Mouse (Mus musculus) forebrain, embryonic 14.5 days (tissue): ENCODE results near the gene Kdm4b. TPM values are rescaled to one million over a fixed set of nuclear protein-coding genes. Genes with fewer than 3 reads are reported as not detected.
A peak's percentile ranks its signal among the peaks of the same experiment; 100 is the strongest.

Experiments used
- ATAC-seq: fragments of 200-750 bp; cut with Nextera tagmentation; 2 replicates; pipeline ENCODE4 v1.8.0; 2017; ENCODE audit warnings: mild to moderate bottlenecking, moderate library complexity
- DNase-seq: peaks from one replicate; pipeline ENCODE4 v3.0.0-alpha.2; 2015; ENCODE audit warnings: low spot score
- H3K27ac ChIP-seq: fragments of 300-500 bp; sonication (generic); 2 replicates; pipeline ENCODE4 v1.5.1; 2014; ENCODE audit warnings: low read depth, mild to moderate bottlenecking, control low read depth, low read length, moderate library complexity
- H3K27me3 ChIP-seq: fragments of 300-500 bp; sonication (generic); replicated peaks from 2 replicates; pipeline ENCODE4 v1.6.1; 2014; ENCODE audit warnings: low read length, control low read depth, mixed read lengths; ENCODE audit not compliant: control insufficient read depth, insufficient read depth
- H3K36me3 ChIP-seq: fragments of 300-500 bp; sonication (generic); 2 replicates; pipeline ENCODE4 v1.6.1; 2014; ENCODE audit warnings: low read length, control low read depth; ENCODE audit not compliant: control insufficient read depth, insufficient read depth
- H3K4me1 ChIP-seq: fragments of 300-500 bp; sonication (generic); 2 replicates; pipeline ENCODE4 v1.6.1; 2014; ENCODE audit warnings: antibody characterized with exemption, low read length, control low read depth; ENCODE audit not compliant: control insufficient read depth, insufficient read depth
- H3K4me2 ChIP-seq: fragments of 300-500 bp; sonication (generic); 2 replicates; pipeline ENCODE4 v1.6.1; 2014; ENCODE audit warnings: mild to moderate bottlenecking, control low read depth, low read length
- H3K4me3 ChIP-seq: fragments of 300-500 bp; sonication (generic); 2 replicates; pipeline ENCODE4 v1.5.1; 2014; ENCODE audit warnings: low read depth, low read length, control low read depth
- H3K9ac ChIP-seq: fragments of 300-500 bp; sonication (generic); 2 replicates; pipeline ENCODE4 v1.6.1; 2014; ENCODE audit warnings: mild to moderate bottlenecking, low read length, control low read depth, moderate library complexity
- H3K9me3 ChIP-seq: fragments of 300-500 bp; sonication (generic); replicated peaks from 2 replicates; pipeline ENCODE4 v1.6.1; 2016; ENCODE audit warnings: low read length, control low read depth, mixed read lengths; ENCODE audit not compliant: control insufficient read depth
- WGBS: fragments of 180-500 bp; shearing (Covaris S2); extraction: QIAGEN DNeasy Blood & Tissue Kit; methylation state at CpG from one replicate; pipeline ENCODE4 v1.1.7; 2014; 5-methylcytosine and 5-hydroxymethylcytosine counted together
- polyA plus RNA-seq: library from polyadenylated mRNA; unstranded; fragments of >200 nt; fragmentation: Nextera tagmentation; extraction: Ambion mirVana; gene quantifications from 2 replicates; pipeline ENCODE4 v1.2.1, GENCODE M21; 2014

The Kdm4b gene
- polyA plus RNA-seq, 1 experiment from 2014 or later, result 41.7 TPM

DNA sequence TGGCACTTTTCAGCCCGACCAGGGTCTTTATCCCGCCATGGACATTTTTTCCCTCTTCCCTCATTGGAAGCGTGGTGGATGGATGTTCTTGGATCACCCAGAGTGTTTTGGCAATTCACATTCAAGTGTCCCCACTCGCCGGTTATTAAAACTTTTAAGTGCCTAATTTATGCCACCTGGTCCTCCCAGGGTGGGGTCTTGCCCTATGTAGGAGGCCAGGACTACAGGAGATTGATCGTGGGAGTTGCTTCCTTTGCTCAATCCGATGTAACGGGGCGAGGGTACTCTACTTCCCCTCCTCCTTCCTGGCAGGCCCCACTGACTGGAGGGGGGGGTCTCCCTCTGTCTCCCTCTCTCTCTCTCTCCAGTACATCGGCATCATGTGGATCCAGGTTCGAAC, 21.1 kb upstream of the Kdm4b start:
- Histone ChIP-seq H3K4me2 (peak overlapping the region; percentile 88), H3K4me3 (peak overlapping the region; percentile 76), H3K27ac (no peak overlapping the region), H3K27me3 (no peaks in the 10 kb centered on the region), H3K4me1 (peaks cover 24% of the 10 kb centered on the region), H3K36me3 (peaks cover 28% of the 10 kb centered on the region), H3K9ac (peak overlapping the region; percentile 69), H3K9me3 (no peaks in the 10 kb centered on the region)
- no peak for ATAC-seq
- WGBS, result 18% methylated on average over 11 of the region's 11 CpGs
- no peak for DNase-seq

DNA sequence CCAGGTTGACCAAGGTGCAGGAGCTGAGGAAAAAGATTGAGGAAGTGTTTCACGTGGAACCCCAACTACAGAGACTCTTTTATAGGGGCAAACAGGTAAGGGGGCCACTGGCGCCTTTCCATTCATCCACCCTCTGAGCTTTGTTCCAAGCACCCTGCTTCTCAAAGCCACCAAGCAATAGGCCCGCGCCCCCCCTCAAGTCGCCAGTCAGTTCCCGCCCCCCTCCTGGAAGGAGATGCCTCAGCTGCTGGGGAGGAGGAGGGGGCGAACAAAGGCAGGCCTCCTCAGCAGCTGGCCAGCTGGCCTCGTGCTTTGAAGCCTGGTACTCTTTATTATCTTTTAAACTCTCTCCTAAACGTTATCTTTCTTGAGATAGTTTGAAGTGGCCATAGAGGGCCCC, 20.7 kb upstream of the Kdm4b start:
- Histone ChIP-seq H3K27ac (no peak overlapping the region), H3K27me3 (no peaks in the 10 kb centered on the region), H3K36me3 (peaks cover 31% of the 10 kb centered on the region), H3K4me1 (peaks cover 24% of the 10 kb centered on the region), H3K9me3 (no peaks in the 10 kb centered on the region), H3K9ac (peak overlapping the region; percentile 69), H3K4me2 (peak overlapping the region; percentile 88), H3K4me3 (peak overlapping the region; percentile 76)
- ATAC-seq (no peak), DNase-seq (no peak)
- 29% methylated on average over 9 of the region's 9 CpGs for WGBS

DNA sequence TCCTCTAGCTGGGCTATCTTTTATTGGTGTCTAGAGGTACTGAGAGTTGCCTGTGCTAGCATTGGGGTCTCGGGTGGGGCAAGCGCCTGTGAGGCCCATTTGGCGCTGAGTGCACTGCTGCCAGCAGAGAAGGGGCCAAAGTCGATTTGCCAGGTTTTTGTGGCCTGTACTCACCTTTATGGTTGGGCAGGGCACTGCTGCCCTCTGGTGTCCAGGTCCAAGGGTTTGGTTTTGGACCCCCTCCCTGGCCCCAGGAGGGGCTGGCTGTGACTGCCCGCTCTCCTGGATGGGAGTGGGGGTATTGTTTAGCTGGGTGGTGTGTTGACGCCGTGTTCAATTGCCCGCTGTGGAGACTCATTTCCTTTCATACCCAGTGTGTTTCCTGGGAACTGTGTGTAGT, 20.0 kb upstream of the Kdm4b start:
- no peak for DNase-seq

DNA sequence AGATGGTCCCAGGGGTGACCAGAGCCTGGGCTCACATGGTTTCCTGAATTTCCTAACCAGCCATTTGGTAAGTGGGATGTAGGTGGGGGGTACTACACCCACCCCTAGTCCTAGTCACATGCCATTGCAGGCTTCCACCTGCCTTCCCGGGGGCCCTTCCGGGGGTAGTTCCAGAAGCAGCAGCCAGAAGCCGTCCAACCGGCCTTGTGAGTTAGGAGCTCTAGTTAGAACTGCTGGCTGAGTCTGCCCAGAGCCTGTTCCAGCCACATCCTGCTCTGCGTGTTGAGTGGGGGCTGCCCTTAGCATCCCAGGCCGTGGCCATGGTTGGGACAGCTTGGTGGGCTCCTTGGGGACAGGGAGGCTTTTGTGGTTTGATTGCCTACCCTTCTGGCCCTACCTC, 17.8 kb upstream of the Kdm4b start:
- WGBS, result 84% methylated on average over 6 of the region's 6 CpGs
- Histone ChIP-seq H3K36me3 (peaks cover 57% of the 10 kb centered on the region), H3K4me1 (peaks cover 19% of the 10 kb centered on the region), H3K4me3 (no peak overlapping the region), H3K27me3 (no peaks in the 10 kb centered on the region), H3K4me2 (no peak overlapping the region), H3K9ac (0 out of 2 replicates have a peak overlapping the region, but pooled peaks have one; percentile 25), H3K9me3 (no peaks in the 10 kb centered on the region), H3K27ac (no peak overlapping the region)
- DNase-seq, result no peak
- no peak for ATAC-seq

More for the DNA sequence above, 20.0 kb upstream of the Kdm4b start:
- WGBS, result 53% methylated on average over 8 of the region's 8 CpGs
- H3K9me3 ChIP-seq, result no peaks in the 10 kb centered on the region
- H3K27me3 ChIP-seq, result no peaks in the 10 kb centered on the region
- peaks cover 24% of the 10 kb centered on the region for H3K4me1 ChIP-seq
- peaks cover 37% of the 10 kb centered on the region for H3K36me3 ChIP-seq
- no peak overlapping the region for H3K4me3 ChIP-seq
- H3K4me2 ChIP-seq, result peak overlapping the region; percentile 88; the same call in 1 of the 2 replicates
- no peak overlapping the region for H3K27ac ChIP-seq
- no peak for ATAC-seq
- 0 out of 2 replicates have a peak overlapping the region, but pooled peaks have one; percentile 69 for H3K9ac ChIP-seq

DNA sequence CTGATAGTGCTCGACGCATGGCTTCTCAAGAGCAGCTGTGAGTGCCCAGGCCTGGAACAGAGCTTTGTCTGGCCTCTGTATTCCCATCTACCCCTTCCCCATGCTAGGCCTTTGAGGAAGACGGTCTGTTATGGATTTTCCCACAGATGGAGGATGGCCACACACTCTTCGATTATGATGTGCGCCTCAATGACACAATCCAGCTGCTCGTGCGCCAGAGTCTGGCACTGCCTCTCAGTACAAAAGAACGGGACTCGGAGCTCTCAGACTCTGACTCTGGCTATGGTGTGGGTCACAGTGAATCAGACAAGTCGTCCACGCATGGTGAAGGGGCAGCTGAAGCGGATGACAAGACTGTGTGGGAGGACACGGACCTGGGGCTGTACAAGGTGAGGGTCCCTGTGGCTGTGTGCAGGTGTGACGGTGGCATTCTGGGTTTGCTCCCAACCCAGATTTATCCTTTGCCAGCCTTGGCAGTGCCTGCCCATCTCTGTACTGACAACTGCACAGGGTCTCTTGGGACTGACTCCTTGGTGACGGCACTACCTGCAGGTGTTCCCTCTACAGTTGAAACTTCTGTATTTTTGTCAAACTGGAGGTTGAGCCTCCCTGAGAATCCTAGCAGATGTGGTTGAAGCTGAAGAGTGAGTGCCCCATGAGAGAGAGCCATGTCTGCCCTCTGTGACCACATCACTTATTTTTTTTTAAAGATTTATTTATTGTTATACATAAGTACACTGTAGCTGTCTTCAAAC, 16.5 kb upstream of the Kdm4b start:
- Histone ChIP-seq H3K27ac (no peak overlapping the region), H3K4me2 (no peak overlapping the region), H3K4me3 (no peak overlapping the region), H3K9ac (no peak overlapping the region), H3K36me3 (peaks cover 69% of the 10 kb centered on the region), H3K9me3 (no peaks in the 10 kb centered on the region), H3K4me1 (peaks cover 13% of the 10 kb centered on the region), H3K27me3 (no peaks in the 10 kb centered on the region)
- no peak for ATAC-seq
- DNase-seq, result no peak
- 88% methylated on average over 15 of the region's 15 CpGs for WGBS

DNA sequence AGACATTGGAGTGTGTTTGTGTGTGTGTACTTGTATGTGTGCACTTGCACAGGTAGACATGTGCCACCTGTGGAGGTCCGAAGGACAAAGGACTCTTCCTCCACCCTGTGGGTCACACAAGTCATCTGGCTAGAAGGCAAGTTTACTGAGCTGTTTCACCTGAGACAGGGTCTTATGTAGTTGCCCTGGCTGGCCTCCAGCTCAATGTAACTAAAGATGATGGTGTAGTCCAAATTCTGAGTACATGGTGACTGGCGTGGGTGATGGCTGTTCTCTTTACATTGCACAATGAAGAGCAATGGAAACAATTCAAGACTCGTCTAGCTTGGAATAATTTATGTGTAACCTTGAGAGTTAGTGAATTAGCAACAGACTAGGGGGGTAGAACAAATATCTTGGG, 1.4 kb upstream of the Kdm4b start:
- Histone ChIP-seq H3K27me3 (no peaks in the 10 kb centered on the region), H3K36me3 (peaks cover 20% of the 10 kb centered on the region; the same call in 1 of the 2 replicates), H3K4me3 (no peak overlapping the region), H3K27ac (no peak overlapping the region), H3K4me2 (no peak overlapping the region), H3K9me3 (no peaks in the 10 kb centered on the region), H3K9ac (no peak overlapping the region), H3K4me1 (peaks cover 14% of the 10 kb centered on the region)
- WGBS, result 69% methylated on average over 3 of the region's 3 CpGs
- DNase-seq (no peak), ATAC-seq (no peak)

DNA sequence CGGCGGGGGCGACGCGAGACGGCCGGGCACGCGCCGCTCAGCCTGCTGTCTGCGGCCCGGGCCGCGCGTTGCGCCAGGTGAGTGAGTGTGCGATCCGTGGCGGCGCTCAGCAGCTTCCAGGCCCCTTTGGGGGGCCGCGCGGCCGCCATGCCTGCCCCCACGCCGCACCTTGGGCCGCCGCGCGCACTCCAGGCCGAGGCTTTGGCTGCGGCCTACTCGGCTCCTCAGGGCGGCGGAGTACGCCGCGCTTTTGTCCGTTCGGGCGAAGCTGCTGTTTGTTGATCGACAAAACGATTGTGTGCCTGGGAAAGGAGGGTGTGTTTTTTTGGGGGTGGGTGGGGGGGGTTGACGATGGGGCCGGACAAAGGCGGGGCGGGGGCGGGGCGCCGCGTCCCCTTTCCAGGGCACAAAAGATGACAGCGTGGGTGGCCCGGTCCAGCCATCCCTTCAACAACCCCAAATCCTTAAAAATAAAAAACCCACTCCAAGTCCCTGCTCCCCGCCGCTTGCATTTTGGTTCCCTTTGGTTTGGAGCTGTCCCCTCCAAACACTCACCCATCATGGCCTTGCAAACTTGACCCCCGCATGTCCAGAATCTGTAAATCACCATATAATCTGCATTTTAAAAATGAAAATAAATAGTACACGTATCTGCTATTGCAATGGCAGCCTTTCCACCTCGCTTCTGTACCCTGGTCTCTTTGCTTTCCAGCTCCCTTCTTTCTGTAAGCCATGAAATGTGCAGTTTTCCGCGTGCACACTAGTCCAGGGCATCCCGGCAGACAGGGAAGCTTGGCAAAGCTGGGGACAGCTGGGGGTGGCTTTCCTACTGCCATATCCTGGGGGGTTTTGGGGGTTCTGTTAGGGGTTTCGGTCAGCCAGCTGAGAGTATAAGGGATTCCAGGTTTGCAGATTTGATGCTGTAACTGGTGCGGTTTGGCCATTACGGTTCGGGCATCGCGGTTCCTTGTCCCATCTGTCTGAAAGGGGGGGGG, 588 bp downstream of the Kdm4b start:
- Histone ChIP-seq H3K9ac (peak overlapping the region; percentile 93), H3K9me3 (no peaks in the 10 kb centered on the region), H3K27ac (peak overlapping the region; percentile 96), H3K36me3 (peaks cover 8% of the 10 kb centered on the region; the same call in 1 of the 2 replicates), H3K4me2 (peak overlapping the region; percentile 84), H3K4me1 (peaks cover 14% of the 10 kb centered on the region), H3K4me3 (peak overlapping the region; percentile 89), H3K27me3 (no peaks in the 10 kb centered on the region)
- DNase-seq, result peak; percentile 45
- peak; percentile 56 for ATAC-seq
- 2% methylated on average over 61 of the region's 67 CpGs for WGBS

DNA sequence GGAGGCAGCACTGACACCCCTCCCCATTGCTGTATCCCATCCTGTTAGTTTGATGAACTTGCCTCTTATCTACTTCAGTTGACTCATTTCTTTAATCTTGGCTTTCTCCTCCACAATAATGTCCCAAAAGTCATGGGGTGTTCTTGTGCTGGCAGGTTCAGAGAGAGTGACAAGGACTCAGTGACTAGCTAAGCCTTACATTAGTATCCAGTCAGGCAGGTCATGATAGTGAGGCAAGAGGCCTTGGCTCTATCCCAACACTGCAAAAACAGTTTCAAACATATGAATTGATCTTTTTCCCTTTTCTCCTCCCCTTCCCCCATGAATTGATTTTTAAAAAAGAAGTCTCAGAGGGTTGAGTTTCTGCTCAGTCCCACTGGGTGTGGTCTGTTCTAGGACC, 3.4 kb downstream of the Kdm4b start:
- ATAC-seq, result no peak
- no peak overlapping the region for H3K27ac ChIP-seq
- H3K9ac ChIP-seq, result no peak overlapping the region
- H3K27me3 ChIP-seq, result no peaks in the 10 kb centered on the region
- H3K4me1 ChIP-seq, result peaks cover 14% of the 10 kb centered on the region
- H3K4me3 ChIP-seq, result no peak overlapping the region
- H3K9me3 ChIP-seq, result no peaks in the 10 kb centered on the region
- H3K4me2 ChIP-seq, result no peak overlapping the region
- H3K36me3 ChIP-seq, result no peaks in the 10 kb centered on the region
- no peak for DNase-seq
